Mouse (Mus musculus) left cerebral cortex, postnatal 14 days (tissue): ENCODE measurements around the gene Arid5b. TPM values are rescaled to one million over a fixed set of nuclear protein-coding genes. Genes with fewer than 3 reads are reported as not detected.
A peak's percentile ranks its signal among the peaks of the same experiment; 100 is the strongest.

Experiments
- DNase-seq, 2 experiments: peaks; one replicate each; pipeline ENCODE4 v3.0.0; 2021 to 2022; ENCODE audit warnings: low spot score in 2 of 2, mixed read lengths in 1 of 2
- intact Hi-C: fragments of 180-260 bp; cut with DNase I; formaldehyde crosslinking; loops from one replicate; pipeline ENCODE4 v1.15.1; 2025
- long read RNA-seq, 2 experiments: library from polyadenylated mRNA; stranded (forward); transcript quantifications; one replicate each; pipeline ENCODE4 v2.0.0; 2021
- total RNA-seq, 2 experiments: library from RNA; stranded (reverse); gene quantifications; 2 replicates each; pipeline ENCODE4 v1.2.3; 2021

Gene Arid5b
- total RNA-seq: 10 to 100 TPM; 24.3 to 25.8 TPM
- long read RNA-seq, experiment 1, partial matches to known transcripts: 0 of 1 reads
- long read RNA-seq, experiment 1, other reads (novel, unspliced or antisense): 1 of 1 reads
- long read RNA-seq, experiment 2, partial matches to known transcripts: 0 of 3 reads
- long read RNA-seq, experiment 2, other reads (novel, unspliced or antisense): 3 of 3 reads

GRCm38 (mm10) chr10:68278632-68279361, at the start of gene Arid5b:
Gene Arid5b, minus strand, starts transcription at chr10:68278740.
- intact Hi-C loops: loop anchor here (5.0 kb wide), 2 partner anchors 111 to 131 kb away; no protein-coding TSS in a partner anchor
- DNase-seq: peak; percentile 73 to 75

- intact Hi-C loops: no loop called here
- no peak for DNase-seq
These were observed 46.8 kb upstream of the Arid5b start for GRCm38 (mm10) chr10:68325378-68325777.

GRCm38 (mm10) chr10:68324061-68324460, 45.5 kb upstream of the Arid5b start:
- intact Hi-C loops: no loop called here
- peak; percentile 21 to 23 for DNase-seq

- intact Hi-C loops: no loop called here
- DNase-seq: no peak
These were observed 44.6 kb upstream of the Arid5b start for GRCm38 (mm10) chr10:68323167-68323566.

- no peak for DNase-seq
- intact Hi-C loops: no loop called here
These were observed 42.4 kb upstream of the Arid5b start for GRCm38 (mm10) chr10:68320986-68321385.

- DNase-seq: no peak
- intact Hi-C loops: no loop called here
These were observed 42.0 kb upstream of the Arid5b start for GRCm38 (mm10) chr10:68320496-68320895.

GRCm38 (mm10) chr10:68319438-68319837, 40.9 kb upstream of the Arid5b start:
- intact Hi-C loops: no loop called here

GRCm38 (mm10) chr10:68318438-68318979, 40.0 kb upstream of the Arid5b start:
- DNase-seq: no peak

More at GRCm38 (mm10) chr10:68319438-68319837, 40.9 kb upstream of the Arid5b start:
- DNase-seq: no peak

GRCm38 (mm10) chr10:68312734-68313133, 34.2 kb upstream of the Arid5b start:
- DNase-seq: no peak
- intact Hi-C loops: no loop called here

More at GRCm38 (mm10) chr10:68318438-68318979, 40.0 kb upstream of the Arid5b start:
- intact Hi-C loops: no loop called here

GRCm38 (mm10) chr10:68301013-68301412, 22.5 kb upstream of the Arid5b start:
- no peak for DNase-seq
- intact Hi-C loops: no loop called here

- DNase-seq: peak in 1 of 2 experiments; percentile 55
- intact Hi-C loops: no loop called here
These were observed 10.9 kb upstream of the Arid5b start for GRCm38 (mm10) chr10:68289465-68289864.

GRCm38 (mm10) chr10:68282466-68283391, 4.2 kb upstream of the Arid5b start:
- intact Hi-C loops: loop anchor here (5.0 kb wide), 1 partner anchor 285 kb away; no protein-coding TSS in a partner anchor
- DNase-seq: peak; percentile 79 to 81

- intact Hi-C loops: loop anchor here (5.0 kb wide), 1 partner anchor 284 kb away; no protein-coding TSS in a partner anchor
- DNase-seq: no peak
These were observed 3.2 kb upstream of the Arid5b start for GRCm38 (mm10) chr10:68281775-68282106.

- intact Hi-C loops: loop anchor here (5.0 kb wide), 1 partner anchor 284 kb away; no protein-coding TSS in a partner anchor
- no peak for DNase-seq
These were observed 2.7 kb upstream of the Arid5b start for GRCm38 (mm10) chr10:68281076-68281774.

- intact Hi-C loops: loop anchor here (5.0 kb wide), 3 partner anchors 113 to 283 kb away; no protein-coding TSS in a partner anchor
- peak; percentile 73 to 75 for DNase-seq
These were observed 1.3 kb upstream of the Arid5b start for GRCm38 (mm10) chr10:68279516-68280501.

- DNase-seq: peak; percentile 53 to 54
- intact Hi-C loops: loop anchor here (5.0 kb wide), 2 partner anchors 110 to 130 kb away; no protein-coding TSS in a partner anchor
These were observed 829 bp downstream of the Arid5b start for GRCm38 (mm10) chr10:68277671-68278151.

- peak; percentile 60 to 79 for DNase-seq
- intact Hi-C loops: loop anchor here (5.0 kb wide), 2 partner anchors 110 to 130 kb away; no protein-coding TSS in a partner anchor
These were observed 1.5 kb downstream of the Arid5b start for GRCm38 (mm10) chr10:68276976-68277441.
